Mouse (Mus musculus): ENCODE measurements at regions not wholly inside any gene's neighbourhood (a gene's known extent, or its start where the extent isn't known, plus 50 kb on each side); places are given as distances from the start of the nearest gene placed in this dataset.

- ATAC-seq (ENCODE audit: low read depth) = peak; percentile 58; the same call in 1 of the 2 replicates
- Histone ChIP-seq H3K9ac (replicated peaks; ENCODE audit: low read depth, low read length) (no peak overlapping the region), H3K27me3 (ENCODE audit: control insufficient read depth, insufficient read depth, low read length) (no peaks in the 10 kb centered on the region), H3K4me3 (ENCODE audit: low read depth, low read length) (no peak overlapping the region), H3K4me1 (ENCODE audit: control insufficient read depth, insufficient read depth, low read length) (no peaks in the 10 kb centered on the region), H3K36me3 (ENCODE audit: control insufficient read depth, insufficient read depth, low read length) (no peaks in the 10 kb centered on the region), H3K4me2 (ENCODE audit: low read depth, low read length) (no peak overlapping the region), H3K9me3 (ENCODE audit: control insufficient read depth, low read length) (no peaks in the 10 kb centered on the region), H3K27ac (ENCODE audit: low read depth, low read length) (no peak overlapping the region)
- WGBS = 53% methylated on average over 5 of the region's 5 CpGs
These were observed 198.5 kb upstream of the Tmem161b start for GRCm38 (mm10) chr13:84023637-84024036.

GRCm38 (mm10) chr13:84025348-84025747 is 196.7 kb upstream of the Tmem161b start:
- 79% methylated on average over 2 of the region's 2 CpGs for WGBS
- Histone ChIP-seq H3K4me1 (ENCODE audit: control insufficient read depth, insufficient read depth, low read length) (no peaks in the 10 kb centered on the region), H3K27ac (ENCODE audit: low read depth, low read length) (no peak overlapping the region), H3K4me3 (ENCODE audit: low read depth, low read length) (no peak overlapping the region), H3K4me2 (ENCODE audit: low read depth, low read length) (no peak overlapping the region), H3K9ac (replicated peaks; ENCODE audit: low read depth, low read length) (no peak overlapping the region), H3K9me3 (ENCODE audit: control insufficient read depth, low read length) (no peaks in the 10 kb centered on the region), H3K36me3 (ENCODE audit: control insufficient read depth, insufficient read depth, low read length) (no peaks in the 10 kb centered on the region), H3K27me3 (ENCODE audit: control insufficient read depth, insufficient read depth, low read length) (no peaks in the 10 kb centered on the region)
- ATAC-seq (ENCODE audit: low read depth) = no peak

- Histone ChIP-seq H3K4me3 (ENCODE audit: low read depth, low read length) (no peak overlapping the region), H3K27ac (ENCODE audit: low read depth, low read length) (no peak overlapping the region), H3K4me2 (ENCODE audit: low read depth, low read length) (no peak overlapping the region), H3K27me3 (ENCODE audit: control insufficient read depth, insufficient read depth, low read length) (no peaks in the 10 kb centered on the region), H3K36me3 (ENCODE audit: control insufficient read depth, insufficient read depth, low read length) (no peaks in the 10 kb centered on the region), H3K9ac (replicated peaks; ENCODE audit: low read depth, low read length) (no peak overlapping the region), H3K4me1 (ENCODE audit: control insufficient read depth, insufficient read depth, low read length) (no peaks in the 10 kb centered on the region), H3K9me3 (ENCODE audit: control insufficient read depth, low read length) (no peaks in the 10 kb centered on the region)
- 92% methylated on average over 6 of the region's 6 CpGs for WGBS
- ATAC-seq (ENCODE audit: low read depth) = no peak
These were observed 174.4 kb upstream of the Tmem161b start for GRCm38 (mm10) chr13:84047736-84048135.

- WGBS = 76% methylated on average over 1 of the region's 1 CpGs
- Histone ChIP-seq H3K4me2 (ENCODE audit: low read depth, low read length) (no peak overlapping the region), H3K36me3 (ENCODE audit: control insufficient read depth, insufficient read depth, low read length) (no peaks in the 10 kb centered on the region), H3K27ac (ENCODE audit: low read depth, low read length) (no peak overlapping the region; the same call in 1 of the 2 replicates), H3K9ac (replicated peaks; ENCODE audit: low read depth, low read length) (no peak overlapping the region), H3K4me1 (ENCODE audit: control insufficient read depth, insufficient read depth, low read length) (no peaks in the 10 kb centered on the region), H3K4me3 (ENCODE audit: low read depth, low read length) (no peak overlapping the region), H3K9me3 (ENCODE audit: control insufficient read depth, low read length) (no peaks in the 10 kb centered on the region), H3K27me3 (ENCODE audit: control insufficient read depth, insufficient read depth, low read length) (no peaks in the 10 kb centered on the region)
- ATAC-seq (ENCODE audit: low read depth) = no peak
These were observed 169.9 kb upstream of the Tmem161b start for GRCm38 (mm10) chr13:84052221-84052620.

GRCm38 (mm10) chr13:84054956-84055355 is 167.1 kb upstream of the Tmem161b start:
- no peak overlapping the region for H3K4me3 ChIP-seq (ENCODE audit: low read depth, low read length)

GRCm38 (mm10) chr13:84055576-84055975 is 166.5 kb upstream of the Tmem161b start:
- Histone ChIP-seq H3K27me3 (ENCODE audit: control insufficient read depth, insufficient read depth, low read length) (no peaks in the 10 kb centered on the region), H3K4me3 (ENCODE audit: low read depth, low read length) (no peak overlapping the region), H3K4me1 (ENCODE audit: control insufficient read depth, insufficient read depth, low read length) (peaks cover 12% of the 10 kb centered on the region), H3K36me3 (ENCODE audit: control insufficient read depth, insufficient read depth, low read length) (no peaks in the 10 kb centered on the region), H3K27ac (ENCODE audit: low read depth, low read length) (peak overlapping the region; percentile 86), H3K4me2 (ENCODE audit: low read depth, low read length) (peak overlapping the region; percentile 41; the same call in 1 of the 2 replicates), H3K9me3 (ENCODE audit: control insufficient read depth, low read length) (no peaks in the 10 kb centered on the region), H3K9ac (replicated peaks; ENCODE audit: low read depth, low read length) (no peak overlapping the region)
- ATAC-seq (ENCODE audit: low read depth) = no peak

More at GRCm38 (mm10) chr13:84054956-84055355, 167.1 kb upstream of the Tmem161b start:
- Histone ChIP-seq H3K27ac (ENCODE audit: low read depth, low read length) (peak overlapping the region; percentile 86), H3K9me3 (ENCODE audit: control insufficient read depth, low read length) (no peaks in the 10 kb centered on the region), H3K4me1 (ENCODE audit: control insufficient read depth, insufficient read depth, low read length) (peaks cover 6% of the 10 kb centered on the region), H3K36me3 (ENCODE audit: control insufficient read depth, insufficient read depth, low read length) (no peaks in the 10 kb centered on the region), H3K4me2 (ENCODE audit: low read depth, low read length) (peak overlapping the region; percentile 41; the same call in 1 of the 2 replicates), H3K9ac (replicated peaks; ENCODE audit: low read depth, low read length) (no peak overlapping the region; the same call in 1 of the 2 replicates), H3K27me3 (ENCODE audit: control insufficient read depth, insufficient read depth, low read length) (no peaks in the 10 kb centered on the region)
- 47% methylated on average over 7 of the region's 7 CpGs for WGBS
- ATAC-seq (ENCODE audit: low read depth) = no peak

GRCm38 (mm10) chr13:84056451-84056850 is 165.6 kb upstream of the Tmem161b start:
- H3K4me3 ChIP-seq (ENCODE audit: low read depth, low read length) = no peak overlapping the region
- H3K27ac ChIP-seq (ENCODE audit: low read depth, low read length) = peak overlapping the region; percentile 89
- ATAC-seq (ENCODE audit: low read depth) = no peak
- H3K27me3 ChIP-seq (ENCODE audit: control insufficient read depth, insufficient read depth, low read length) = no peaks in the 10 kb centered on the region
- H3K36me3 ChIP-seq (ENCODE audit: control insufficient read depth, insufficient read depth, low read length) = no peaks in the 10 kb centered on the region
- WGBS = 34% methylated on average over 3 of the region's 3 CpGs
- H3K9me3 ChIP-seq (ENCODE audit: control insufficient read depth, low read length) = no peaks in the 10 kb centered on the region
- peak overlapping the region; percentile 39 for H3K4me2 ChIP-seq (ENCODE audit: low read depth, low read length)
- H3K4me1 ChIP-seq (ENCODE audit: control insufficient read depth, insufficient read depth, low read length) = peaks cover 16% of the 10 kb centered on the region
- H3K9ac ChIP-seq (replicated peaks; ENCODE audit: low read depth, low read length) = peak overlapping the region; percentile 43; the same call in 1 of the 2 replicates

GRCm38 (mm10) chr13:84056998-84057397 is 165.1 kb upstream of the Tmem161b start:
- H3K27ac ChIP-seq (ENCODE audit: low read depth, low read length) = peak overlapping the region; percentile 89
- peak; percentile 74 for ATAC-seq (ENCODE audit: low read depth)
- 15% methylated on average over 5 of the region's 5 CpGs for WGBS
- H3K4me3 ChIP-seq (ENCODE audit: low read depth, low read length) = no peak overlapping the region; the same call in 1 of the 2 replicates
- peaks cover 17% of the 10 kb centered on the region for H3K4me1 ChIP-seq (ENCODE audit: control insufficient read depth, insufficient read depth, low read length)
- H3K9ac ChIP-seq (replicated peaks; ENCODE audit: low read depth, low read length) = peak overlapping the region; percentile 43
- no peaks in the 10 kb centered on the region for H3K27me3 ChIP-seq (ENCODE audit: control insufficient read depth, insufficient read depth, low read length)
- H3K36me3 ChIP-seq (ENCODE audit: control insufficient read depth, insufficient read depth, low read length) = no peaks in the 10 kb centered on the region
- H3K9me3 ChIP-seq (ENCODE audit: control insufficient read depth, low read length) = no peaks in the 10 kb centered on the region
- H3K4me2 ChIP-seq (ENCODE audit: low read depth, low read length) = peak overlapping the region; percentile 39

GRCm38 (mm10) chr13:84057456-84057855 is 164.6 kb upstream of the Tmem161b start:
- Histone ChIP-seq H3K36me3 (ENCODE audit: control insufficient read depth, insufficient read depth, low read length) (no peaks in the 10 kb centered on the region), H3K4me1 (ENCODE audit: control insufficient read depth, insufficient read depth, low read length) (peaks cover 20% of the 10 kb centered on the region), H3K27ac (ENCODE audit: low read depth, low read length) (peak overlapping the region; percentile 89), H3K4me3 (ENCODE audit: low read depth, low read length) (no peak overlapping the region), H3K4me2 (ENCODE audit: low read depth, low read length) (peak overlapping the region; percentile 39; the same call in 1 of the 2 replicates), H3K9me3 (ENCODE audit: control insufficient read depth, low read length) (no peaks in the 10 kb centered on the region), H3K27me3 (ENCODE audit: control insufficient read depth, insufficient read depth, low read length) (no peaks in the 10 kb centered on the region), H3K9ac (replicated peaks; ENCODE audit: low read depth, low read length) (peak overlapping the region; percentile 43; the same call in 1 of the 2 replicates)
- ATAC-seq (ENCODE audit: low read depth) = no peak
